Mouse (Mus musculus): ENCODE measurements around the gene Meltf. TPM values are rescaled to one million over a fixed set of nuclear protein-coding genes. Genes with fewer than 3 reads are reported as not detected.
A peak's percentile ranks its signal among the peaks of the same experiment; 100 is the strongest.

Meltf gene
- polyA plus RNA-seq, 1 experiment, result not detected

DNA sequence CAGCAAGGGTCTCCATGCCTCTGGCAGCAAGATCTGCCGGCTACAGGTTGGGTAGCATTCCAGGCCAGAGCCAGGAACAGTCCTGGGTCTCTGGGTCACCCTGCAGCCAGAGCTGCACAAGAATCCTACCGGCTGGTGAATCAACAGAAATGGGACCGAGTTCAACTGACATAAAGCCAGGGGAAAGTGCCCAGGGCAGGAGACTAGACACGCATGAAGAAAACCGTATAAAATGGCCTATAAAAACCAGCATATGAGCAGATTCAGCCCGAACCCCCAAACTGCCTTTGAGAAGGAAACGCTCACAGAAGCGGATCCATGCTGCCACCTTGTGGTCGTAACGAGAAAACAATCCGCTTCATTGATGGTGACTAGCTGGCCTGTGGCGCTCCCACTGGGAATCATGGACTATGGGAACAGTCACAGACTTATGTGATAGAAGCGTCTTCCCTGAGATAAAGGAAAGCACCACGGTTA is 39.7 kb downstream of the Meltf start:
- Histone ChIP-seq H3K79me3 (ENCODE audit: low read depth) (no peaks in the 10 kb centered on the region), H3K36me3 (ENCODE audit: control insufficient read depth, insufficient read depth) (no peaks in the 10 kb centered on the region), H3ac (ENCODE audit: control insufficient read depth, insufficient read length, low read depth) (no peak overlapping the region), H3K79me2 (ENCODE audit: control insufficient read depth, insufficient read depth) (no peaks in the 10 kb centered on the region), H3K4me3 (ENCODE audit: insufficient read depth, poor library complexity, severe bottlenecking) (no peak overlapping the region), H3K27me3 (ENCODE audit: control insufficient read depth, insufficient read depth, insufficient read length) (no peaks in the 10 kb centered on the region)
- TF ChIP-seq USF1 (IDR thresholded peaks at IDR 0.05; ENCODE audit: low read depth) (no peak), CTCF (IDR thresholded peaks at IDR 0.05; ENCODE audit: control insufficient read depth, insufficient read depth, insufficient read length) (peak; percentile 60)

DNA sequence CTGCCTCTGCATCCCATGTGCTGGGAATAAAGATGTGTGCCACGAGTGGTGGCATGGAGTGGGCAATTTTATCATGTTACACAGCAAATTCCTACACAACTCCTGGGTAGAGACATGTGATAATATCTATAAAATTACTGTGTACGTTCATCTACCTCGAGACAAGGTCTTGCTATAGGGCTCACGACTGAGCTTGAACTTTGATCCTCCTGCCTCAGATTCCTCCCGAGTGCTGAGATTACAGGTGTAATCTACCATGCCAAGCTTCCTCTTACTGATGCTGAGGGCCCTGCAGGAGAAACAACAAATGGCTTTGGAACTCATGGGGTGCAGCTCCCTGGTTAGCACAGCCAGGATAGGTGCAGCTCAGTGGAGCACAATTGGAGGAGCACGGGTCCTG is 45.8 kb downstream of the Meltf start:
- H3K27me3 ChIP-seq (ENCODE audit: control insufficient read depth, insufficient read depth, insufficient read length), result no peaks in the 10 kb centered on the region
- TF ChIP-seq FOSL1 (IDR thresholded peaks at IDR 0.05; ENCODE audit: insufficient read depth, low read length, poor library complexity, severe bottlenecking) (no peak), USF1 (IDR thresholded peaks at IDR 0.05; ENCODE audit: low read depth) (no peak), CTCF (IDR thresholded peaks at IDR 0.05; ENCODE audit: control insufficient read depth, insufficient read depth, insufficient read length) (no peak), MYOD1 (IDR thresholded peaks at IDR 0.05; ENCODE audit: control insufficient read depth, insufficient read length, low read depth) (no peak), MYOG (IDR thresholded peaks at IDR 0.05; ENCODE audit: control insufficient read depth, extremely low read depth, insufficient read length) (no peak), MAX (IDR thresholded peaks at IDR 0.05) (no peak), CEBPB (IDR thresholded peaks at IDR 0.05; ENCODE audit: low read depth) (no peak)
- no peak overlapping the region for H3K4me3 ChIP-seq (ENCODE audit: insufficient read depth, poor library complexity, severe bottlenecking)
- H3ac ChIP-seq (ENCODE audit: control insufficient read depth, insufficient read length, low read depth), result no peak overlapping the region
- H3K36me3 ChIP-seq (ENCODE audit: control insufficient read depth, insufficient read depth), result no peaks in the 10 kb centered on the region
- no peaks in the 10 kb centered on the region for H3K79me2 ChIP-seq (ENCODE audit: control insufficient read depth, insufficient read depth)
- no peaks in the 10 kb centered on the region for H3K79me3 ChIP-seq (ENCODE audit: low read depth)

DNA sequence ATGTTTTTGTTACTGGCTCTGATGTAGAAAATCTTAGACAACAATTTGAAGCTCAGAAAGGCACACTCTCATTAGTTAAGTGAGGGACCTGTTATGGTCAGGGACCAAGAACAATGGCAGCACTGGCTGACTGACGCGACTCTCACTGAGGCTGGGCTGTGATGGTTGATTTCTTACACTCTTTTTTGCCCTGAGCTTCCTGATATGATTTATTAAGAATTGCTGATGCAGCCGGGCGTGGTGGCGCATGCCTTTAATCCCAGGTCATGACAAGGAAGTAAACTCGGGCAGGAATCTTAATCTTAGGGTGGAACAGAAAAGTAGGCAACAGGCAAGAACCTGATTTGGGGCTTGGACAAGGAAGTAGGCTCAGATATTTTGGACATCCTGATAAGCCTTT is 47.5 kb downstream of the Meltf start:
- Histone ChIP-seq H3K36me3 (ENCODE audit: control insufficient read depth, insufficient read depth) (no peaks in the 10 kb centered on the region), H3ac (ENCODE audit: control insufficient read depth, insufficient read length, low read depth) (no peak overlapping the region), H3K4me3 (ENCODE audit: insufficient read depth, poor library complexity, severe bottlenecking) (no peak overlapping the region), H3K79me2 (ENCODE audit: control insufficient read depth, insufficient read depth) (no peaks in the 10 kb centered on the region), H3K27me3 (ENCODE audit: control insufficient read depth, insufficient read depth, insufficient read length) (no peaks in the 10 kb centered on the region), H3K79me3 (ENCODE audit: low read depth) (no peaks in the 10 kb centered on the region)
- no peak for TF ChIP-seq MYOG (IDR thresholded peaks at IDR 0.05; ENCODE audit: control insufficient read depth, extremely low read depth, insufficient read length)
- TF ChIP-seq FOSL1 (IDR thresholded peaks at IDR 0.05; ENCODE audit: insufficient read depth, low read length, poor library complexity, severe bottlenecking), result no peak
- TF ChIP-seq CTCF (IDR thresholded peaks at IDR 0.05; ENCODE audit: control insufficient read depth, insufficient read depth, insufficient read length), result no peak
- no peak for TF ChIP-seq MYOD1 (IDR thresholded peaks at IDR 0.05; ENCODE audit: control insufficient read depth, insufficient read length, low read depth)
- TF ChIP-seq MAX (IDR thresholded peaks at IDR 0.05), result no peak
- no peak for TF ChIP-seq CEBPB (IDR thresholded peaks at IDR 0.05; ENCODE audit: low read depth)
- no peak for TF ChIP-seq USF1 (IDR thresholded peaks at IDR 0.05; ENCODE audit: low read depth)

DNA sequence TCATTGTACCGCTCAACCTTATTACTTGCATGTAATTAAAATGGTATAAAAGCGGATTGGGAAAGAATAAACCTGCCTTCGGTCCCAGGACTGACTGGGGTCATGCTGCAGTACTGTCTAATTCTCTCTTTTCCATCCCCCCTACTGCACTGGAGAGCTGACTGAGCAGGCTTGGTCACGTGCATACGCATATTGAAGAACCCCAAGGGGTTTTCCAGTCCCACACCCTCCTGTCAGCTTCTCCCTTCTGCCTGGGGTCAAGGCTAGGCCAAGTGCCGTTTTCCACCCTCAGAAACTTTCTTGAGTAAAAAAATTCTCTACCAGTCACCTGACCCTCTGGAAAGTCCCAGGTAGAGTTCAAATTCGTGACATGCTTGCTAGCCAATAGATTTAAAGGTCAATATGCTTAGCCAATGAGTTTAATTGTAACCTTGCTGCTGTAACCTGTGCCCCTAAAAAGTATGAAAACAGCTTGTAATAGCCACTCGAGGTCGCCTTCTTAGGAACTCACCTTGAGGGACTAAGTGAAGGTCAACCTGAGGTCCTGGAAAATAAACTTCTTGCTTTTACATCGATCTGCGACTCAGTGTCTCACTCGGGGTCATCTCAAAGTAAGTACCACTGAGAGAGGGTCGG is 48.1 kb downstream of the Meltf start:
- no peaks in the 10 kb centered on the region for H3K27me3 ChIP-seq (ENCODE audit: control insufficient read depth, insufficient read depth, insufficient read length)
- H3K4me3 ChIP-seq (ENCODE audit: insufficient read depth, poor library complexity, severe bottlenecking), result no peak overlapping the region
- H3K79me2 ChIP-seq (ENCODE audit: control insufficient read depth, insufficient read depth), result no peaks in the 10 kb centered on the region
- no peaks in the 10 kb centered on the region for H3K79me3 ChIP-seq (ENCODE audit: low read depth)
- TF ChIP-seq MYOG (IDR thresholded peaks at IDR 0.05; ENCODE audit: control insufficient read depth, extremely low read depth, insufficient read length) (no peak), CTCF (IDR thresholded peaks at IDR 0.05; ENCODE audit: control insufficient read depth, insufficient read depth, insufficient read length) (no peak), MAX (IDR thresholded peaks at IDR 0.05) (no peak), USF1 (IDR thresholded peaks at IDR 0.05; ENCODE audit: low read depth) (no peak), MYOD1 (IDR thresholded peaks at IDR 0.05; ENCODE audit: control insufficient read depth, insufficient read length, low read depth) (no peak), FOSL1 (IDR thresholded peaks at IDR 0.05; ENCODE audit: insufficient read depth, low read length, poor library complexity, severe bottlenecking) (no peak), CEBPB (IDR thresholded peaks at IDR 0.05; ENCODE audit: low read depth) (no peak)
- H3K36me3 ChIP-seq (ENCODE audit: control insufficient read depth, insufficient read depth), result no peaks in the 10 kb centered on the region
- no peak overlapping the region for H3ac ChIP-seq (ENCODE audit: control insufficient read depth, insufficient read length, low read depth)

DNA sequence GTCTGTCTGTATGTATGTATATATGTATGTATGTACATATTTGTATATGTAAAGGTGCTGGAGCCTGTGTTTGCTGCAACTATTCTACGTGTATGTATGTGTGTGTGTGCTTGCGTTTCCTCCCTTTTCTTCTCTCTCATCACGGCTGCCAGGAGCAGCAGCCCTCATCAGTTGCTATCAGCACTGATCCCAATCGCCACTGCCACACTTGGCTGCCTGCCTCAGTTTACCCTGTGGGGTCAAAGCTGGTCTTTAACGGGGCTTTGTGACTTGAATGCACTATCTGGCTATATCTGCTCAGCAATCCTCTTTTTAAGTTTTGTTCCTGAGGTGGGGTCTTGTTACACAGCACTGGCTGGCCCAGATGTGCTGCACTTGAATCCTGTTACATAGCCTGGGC is 48.8 kb downstream of the Meltf start:
- no peaks in the 10 kb centered on the region for H3K27me3 ChIP-seq (ENCODE audit: control insufficient read depth, insufficient read depth, insufficient read length)
- H3ac ChIP-seq (ENCODE audit: control insufficient read depth, insufficient read length, low read depth), result no peak overlapping the region
- no peak overlapping the region for H3K4me3 ChIP-seq (ENCODE audit: insufficient read depth, poor library complexity, severe bottlenecking)
- H3K79me3 ChIP-seq (ENCODE audit: low read depth), result no peaks in the 10 kb centered on the region
- H3K79me2 ChIP-seq (ENCODE audit: control insufficient read depth, insufficient read depth), result no peaks in the 10 kb centered on the region
- no peak for TF ChIP-seq MYOD1 (IDR thresholded peaks at IDR 0.05; ENCODE audit: control insufficient read depth, insufficient read length, low read depth)
- TF ChIP-seq MAX (IDR thresholded peaks at IDR 0.05), result no peak
- no peak for TF ChIP-seq MYOG (IDR thresholded peaks at IDR 0.05; ENCODE audit: control insufficient read depth, extremely low read depth, insufficient read length)
- TF ChIP-seq CEBPB (IDR thresholded peaks at IDR 0.05; ENCODE audit: low read depth), result no peak
- TF ChIP-seq FOSL1 (IDR thresholded peaks at IDR 0.05; ENCODE audit: insufficient read depth, low read length, poor library complexity, severe bottlenecking), result no peak
- no peak for TF ChIP-seq CTCF (IDR thresholded peaks at IDR 0.05; ENCODE audit: control insufficient read depth, insufficient read depth, insufficient read length)
- no peak for TF ChIP-seq USF1 (IDR thresholded peaks at IDR 0.05; ENCODE audit: low read depth)
- H3K36me3 ChIP-seq (ENCODE audit: control insufficient read depth, insufficient read depth), result no peaks in the 10 kb centered on the region

DNA sequence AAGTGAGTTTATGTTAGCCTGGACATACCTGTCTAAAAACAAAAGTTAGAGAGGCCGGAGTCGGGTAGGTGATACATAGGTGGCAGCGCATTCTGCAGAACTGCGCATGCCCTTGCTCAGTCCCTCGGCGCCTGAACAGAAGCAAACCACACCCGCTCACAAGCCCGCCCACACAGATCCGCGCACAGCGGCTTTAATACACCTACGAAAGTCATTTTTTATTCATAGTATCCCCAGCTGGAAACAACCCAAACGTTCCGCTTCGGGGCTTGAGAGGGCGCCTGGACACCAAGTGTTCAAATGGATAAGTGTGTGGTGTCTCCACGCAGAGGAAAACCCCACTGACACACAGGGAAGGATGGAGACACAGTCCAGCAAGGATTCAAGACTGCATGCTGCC is 52.7 kb downstream of the Meltf start:
- H3K36me3 ChIP-seq (ENCODE audit: control insufficient read depth, insufficient read depth), result no peaks in the 10 kb centered on the region
- H3K4me3 ChIP-seq (ENCODE audit: insufficient read depth, poor library complexity, severe bottlenecking), result no peak overlapping the region
- TF ChIP-seq MYOD1 (IDR thresholded peaks at IDR 0.05; ENCODE audit: control insufficient read depth, insufficient read length, low read depth) (no peak), USF1 (IDR thresholded peaks at IDR 0.05; ENCODE audit: low read depth) (no peak), CEBPB (IDR thresholded peaks at IDR 0.05; ENCODE audit: low read depth) (no peak), MYOG (IDR thresholded peaks at IDR 0.05; ENCODE audit: control insufficient read depth, extremely low read depth, insufficient read length) (no peak), MAX (IDR thresholded peaks at IDR 0.05) (no peak), CTCF (IDR thresholded peaks at IDR 0.05; ENCODE audit: control insufficient read depth, insufficient read depth, insufficient read length) (no peak), FOSL1 (IDR thresholded peaks at IDR 0.05; ENCODE audit: insufficient read depth, low read length, poor library complexity, severe bottlenecking) (no peak)
- H3K79me3 ChIP-seq (ENCODE audit: low read depth), result no peaks in the 10 kb centered on the region
- no peak overlapping the region for H3ac ChIP-seq (ENCODE audit: control insufficient read depth, insufficient read length, low read depth)
- H3K79me2 ChIP-seq (ENCODE audit: control insufficient read depth, insufficient read depth), result no peaks in the 10 kb centered on the region
- peaks cover 14% of the 10 kb centered on the region for H3K27me3 ChIP-seq (ENCODE audit: control insufficient read depth, insufficient read depth, insufficient read length)

All from C2C12 (cell line).